Mouse (Mus musculus): Measurements from ENCODE around the gene Zfp536.

GRCm38 (mm10) chr7:37560581-37560980 lies 212.9 kb downstream of the Zfp536 start:
- TF ChIP-seq EP300 (IDR thresholded peaks at IDR 0.05) (no peak), CTCF (IDR thresholded peaks at IDR 0.05) (no peak)

Data from lung, postnatal 0 days (tissue).